Mouse (Mus musculus) heart, embryonic 11.5 days (tissue): ENCODE measurements around the gene 2210407C18Rik. TPM values are rescaled to one million over a fixed set of nuclear protein-coding genes. Genes with fewer than 3 reads are reported as not detected.

Experiments used
- ATAC-seq: fragments of 200-750 bp; cut with Nextera tagmentation; replicated peaks from 2 replicates; pipeline ENCODE4 v1.8.0; 2017; ENCODE audit warnings: moderate library complexity; ENCODE audit not compliant: insufficient number of reproducible peaks, low FRiP score, low TSS enrichment
- H3K27ac ChIP-seq: fragments of 300-500 bp; sonication (generic); 2 replicates; pipeline ENCODE4 v1.5.1; 2014; ENCODE audit warnings: mild to moderate bottlenecking, low read depth, low read length
- H3K27me3 ChIP-seq: fragments of 300-500 bp; sonication (generic); 2 replicates; pipeline ENCODE4 v1.6.1; 2014; ENCODE audit warnings: mild to moderate bottlenecking, low read length, mixed read lengths; ENCODE audit not compliant: control insufficient read depth, insufficient read depth
- H3K36me3 ChIP-seq: fragments of 300-500 bp; sonication (generic); 2 replicates; pipeline ENCODE4 v1.6.1; 2014; ENCODE audit warnings: mild to moderate bottlenecking, low read length, moderate library complexity, mixed read lengths; ENCODE audit not compliant: control insufficient read depth, insufficient read depth
- H3K4me1 ChIP-seq: fragments of 300-500 bp; sonication (generic); 2 replicates; pipeline ENCODE4 v1.6.1; 2014; ENCODE audit warnings: low read length; ENCODE audit not compliant: control insufficient read depth, insufficient read depth
- H3K4me2 ChIP-seq: fragments of 300-500 bp; sonication (generic); 2 replicates; pipeline ENCODE4 v1.6.1; 2014; ENCODE audit warnings: mild to moderate bottlenecking, moderate library complexity
- H3K4me3 ChIP-seq: fragments of 300-500 bp; sonication (generic); 2 replicates; pipeline ENCODE4 v1.5.1; 2014; ENCODE audit warnings: low read depth, low read length
- H3K9ac ChIP-seq: fragments of 300-500 bp; sonication (generic); 2 replicates; pipeline ENCODE4 v1.6.1; 2014; ENCODE audit warnings: mild to moderate bottlenecking, low read depth, low read length, moderate library complexity
- H3K9me3 ChIP-seq: fragments of 300-500 bp; sonication (generic); replicated peaks from 2 replicates; pipeline ENCODE4 v1.6.1; 2016; ENCODE audit warnings: low read length; ENCODE audit not compliant: control insufficient read depth
- WGBS: fragments of 180-500 bp; shearing (Covaris S2); extraction: QIAGEN DNeasy Blood & Tissue Kit; methylation state at CpG from one replicate; pipeline ENCODE4 v1.1.7; 2014; ENCODE audit not compliant: insufficient replicate concordance; 5-methylcytosine and 5-hydroxymethylcytosine counted together
- polyA plus RNA-seq: library from polyadenylated mRNA; unstranded; fragments of >200 nt; fragmentation: Nextera tagmentation; extraction: Ambion mirVana; gene quantifications from 2 replicates; pipeline ENCODE4 v1.2.1, GENCODE M21; 2014

Gene 2210407C18Rik
- polyA plus RNA-seq, 1 experiment from 2014 or later, result not detected

DNA sequence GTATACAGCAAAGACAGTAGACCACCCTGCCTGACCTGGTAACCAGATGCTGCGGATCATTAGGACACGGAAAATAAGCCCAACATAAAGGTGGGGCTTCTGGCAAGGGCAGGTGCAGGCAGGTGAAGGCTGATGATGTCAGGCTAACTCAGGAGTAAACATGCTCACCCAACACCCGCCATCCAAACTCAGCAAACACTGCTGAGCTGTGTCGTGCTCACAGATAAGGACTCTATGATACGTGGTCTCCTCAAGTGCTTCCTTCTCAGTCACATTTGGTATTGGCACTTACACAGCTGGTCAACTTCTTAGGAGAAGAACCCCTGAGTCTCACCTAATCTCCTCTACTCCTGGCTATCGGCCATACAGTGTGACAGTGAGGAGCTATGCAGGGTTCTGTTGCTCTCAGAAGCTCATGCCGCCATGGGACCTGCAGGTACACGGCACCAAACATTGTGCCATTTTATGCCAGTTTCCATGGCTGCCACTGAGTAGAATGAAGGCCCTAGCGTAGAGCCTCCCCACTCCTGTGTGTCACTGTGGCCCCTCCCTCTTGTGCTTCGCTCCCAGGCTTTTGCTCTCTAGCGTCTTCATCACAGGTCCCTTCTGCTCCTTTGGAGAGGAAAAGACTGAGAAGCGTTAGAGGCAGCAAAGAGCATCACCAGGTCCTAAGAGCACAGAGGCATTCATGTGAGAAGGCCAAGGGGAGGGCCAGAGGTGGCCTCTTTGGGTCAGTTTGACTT, 9.5 kb downstream of the 2210407C18Rik start:
- no peak for ATAC-seq
- Histone ChIP-seq H3K9ac (no peak overlapping the region), H3K27me3 (no peaks in the 10 kb centered on the region), H3K9me3 (no peaks in the 10 kb centered on the region), H3K4me2 (no peak overlapping the region), H3K4me1 (no peaks in the 10 kb centered on the region; the same call in 1 of the 2 replicates), H3K36me3 (no peaks in the 10 kb centered on the region), H3K4me3 (no peak overlapping the region), H3K27ac (no peak overlapping the region)
- WGBS, result 71% methylated on average over 12 of the region's 12 CpGs

DNA sequence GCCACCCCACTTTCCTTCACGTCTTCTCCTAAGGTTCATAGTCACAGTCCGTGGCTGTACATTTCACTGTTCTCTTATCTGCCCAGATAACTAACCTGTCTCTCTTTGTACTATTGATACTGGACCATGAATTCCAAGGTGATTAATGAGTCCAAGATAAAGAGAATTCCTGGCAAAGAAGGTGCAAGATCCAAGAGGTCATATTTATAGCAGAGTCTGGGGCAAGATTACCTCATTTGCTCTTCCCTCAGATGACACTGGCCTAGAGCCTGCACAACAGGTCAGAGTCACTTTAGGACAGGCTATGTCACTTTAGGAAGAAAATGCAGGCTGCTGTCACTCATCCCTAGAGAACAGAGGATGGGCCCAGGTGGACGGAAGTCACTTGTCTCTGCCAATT, 10.6 kb downstream of the 2210407C18Rik start:
- Histone ChIP-seq H3K4me3 (no peak overlapping the region), H3K9ac (no peak overlapping the region), H3K27me3 (no peaks in the 10 kb centered on the region), H3K4me1 (no peaks in the 10 kb centered on the region; the same call in 1 of the 2 replicates), H3K9me3 (no peaks in the 10 kb centered on the region), H3K36me3 (no peaks in the 10 kb centered on the region), H3K4me2 (no peak overlapping the region), H3K27ac (no peak overlapping the region)
- WGBS, result 47% methylated on average over 3 of the region's 3 CpGs
- ATAC-seq, result no peak

DNA sequence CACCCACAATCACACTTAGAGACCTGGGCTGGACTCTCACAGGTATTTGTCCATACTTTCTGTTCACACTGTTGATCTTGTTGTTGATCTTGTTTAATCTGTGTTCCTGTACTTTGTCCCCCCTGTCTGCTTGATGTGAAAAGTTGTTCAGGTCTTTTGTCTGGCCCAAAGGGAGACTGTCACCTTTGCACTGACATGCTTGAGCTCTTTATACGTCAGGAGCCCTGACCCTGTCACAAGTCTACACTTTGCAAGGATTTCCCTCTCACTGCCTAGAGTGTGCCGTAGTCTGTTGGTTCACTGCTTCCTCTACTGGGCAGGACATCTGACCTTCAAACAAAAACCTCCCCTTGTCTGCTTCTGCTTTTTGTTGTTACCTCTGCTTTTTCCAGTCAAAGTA, 11.2 kb downstream of the 2210407C18Rik start:
- Histone ChIP-seq H3K9me3 (no peaks in the 10 kb centered on the region), H3K4me3 (no peak overlapping the region), H3K9ac (no peak overlapping the region), H3K27me3 (no peaks in the 10 kb centered on the region), H3K4me1 (no peaks in the 10 kb centered on the region; the same call in 1 of the 2 replicates), H3K36me3 (no peaks in the 10 kb centered on the region), H3K27ac (no peak overlapping the region), H3K4me2 (no peak overlapping the region)
- no peak for ATAC-seq
- WGBS, result 66% methylated on average over 2 of the region's 2 CpGs

DNA sequence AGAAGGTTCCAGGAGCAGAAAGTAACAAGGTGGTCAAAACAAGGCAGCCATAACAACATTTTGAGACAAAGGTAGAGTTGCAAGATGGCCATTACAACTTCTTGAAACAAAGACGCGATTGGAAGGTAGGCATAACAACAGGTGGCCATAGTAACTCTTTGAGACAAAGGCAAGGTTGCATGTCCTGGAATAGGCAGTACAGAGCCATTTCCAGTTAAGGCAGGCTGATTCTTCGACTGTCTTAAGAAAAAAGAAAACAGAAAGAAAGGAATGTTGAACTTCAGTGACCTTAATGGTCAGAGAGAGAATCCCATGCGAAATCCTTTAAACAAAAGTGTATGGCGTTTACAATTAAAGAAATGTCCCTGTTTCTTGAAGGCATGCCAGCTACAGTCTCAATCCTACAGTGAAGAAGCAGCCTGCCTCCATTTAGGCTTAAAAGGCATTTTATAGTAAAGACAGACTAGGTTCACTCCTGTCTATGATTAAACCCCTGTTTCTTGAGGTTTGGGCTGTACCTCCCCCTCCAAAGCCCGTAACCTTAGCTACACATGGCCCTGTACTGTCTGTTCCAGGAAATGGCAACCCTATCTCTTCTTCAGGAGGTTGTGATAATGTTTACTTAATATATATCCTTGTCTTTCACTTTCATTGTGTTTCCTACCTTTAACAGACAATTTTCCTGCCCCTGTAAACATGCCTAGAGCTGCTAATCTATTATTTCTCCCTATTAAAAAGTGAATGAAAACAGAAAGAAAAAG, 12.9 kb downstream of the 2210407C18Rik start:
- Histone ChIP-seq H3K9me3 (no peaks in the 10 kb centered on the region), H3K4me3 (no peak overlapping the region), H3K4me1 (no peaks in the 10 kb centered on the region; the same call in 1 of the 2 replicates), H3K4me2 (no peak overlapping the region), H3K27me3 (no peaks in the 10 kb centered on the region), H3K36me3 (no peaks in the 10 kb centered on the region), H3K27ac (no peak overlapping the region), H3K9ac (no peak overlapping the region)
- WGBS, result 72% methylated on average over 6 of the region's 6 CpGs
- ATAC-seq, result no peak

- Histone ChIP-seq H3K27ac (no peak overlapping the region), H3K9me3 (no peaks in the 10 kb centered on the region)
- no peak for ATAC-seq
Measured at GRCm38 (mm10) chr11:58602062-58602461, 13.8 kb downstream of the 2210407C18Rik start.

DNA sequence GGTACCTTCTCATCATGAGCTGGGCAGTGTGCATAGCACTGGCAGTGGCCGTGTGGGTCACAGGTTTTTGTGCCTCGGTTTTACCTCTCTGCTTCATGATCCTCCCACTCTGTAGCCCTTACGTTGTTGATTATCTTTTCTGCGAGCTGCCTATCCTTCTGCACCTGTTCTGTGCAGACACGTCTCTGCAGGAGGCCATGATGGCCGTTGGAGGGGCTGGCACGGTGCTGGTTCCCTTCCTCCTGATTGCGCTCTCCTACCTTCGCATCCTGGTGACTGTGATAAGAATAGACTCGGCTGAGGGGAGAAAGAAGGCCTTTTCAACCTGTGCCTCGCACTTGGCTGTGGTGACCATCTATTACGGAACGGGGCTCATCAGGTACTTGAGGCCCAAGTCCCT, 18.0 kb downstream of the 2210407C18Rik start:
- no peaks in the 10 kb centered on the region for H3K4me1 ChIP-seq
- no peak overlapping the region for H3K4me2 ChIP-seq

More at GRCm38 (mm10) chr11:58602062-58602461, 13.8 kb downstream of the 2210407C18Rik start:
- H3K27me3 ChIP-seq, result no peaks in the 10 kb centered on the region
- no peak overlapping the region for H3K9ac ChIP-seq
- no peaks in the 10 kb centered on the region for H3K36me3 ChIP-seq
- H3K4me1 ChIP-seq, result no peaks in the 10 kb centered on the region; the same call in 1 of the 2 replicates
- no peak overlapping the region for H3K4me2 ChIP-seq
- H3K4me3 ChIP-seq, result no peak overlapping the region

DNA sequence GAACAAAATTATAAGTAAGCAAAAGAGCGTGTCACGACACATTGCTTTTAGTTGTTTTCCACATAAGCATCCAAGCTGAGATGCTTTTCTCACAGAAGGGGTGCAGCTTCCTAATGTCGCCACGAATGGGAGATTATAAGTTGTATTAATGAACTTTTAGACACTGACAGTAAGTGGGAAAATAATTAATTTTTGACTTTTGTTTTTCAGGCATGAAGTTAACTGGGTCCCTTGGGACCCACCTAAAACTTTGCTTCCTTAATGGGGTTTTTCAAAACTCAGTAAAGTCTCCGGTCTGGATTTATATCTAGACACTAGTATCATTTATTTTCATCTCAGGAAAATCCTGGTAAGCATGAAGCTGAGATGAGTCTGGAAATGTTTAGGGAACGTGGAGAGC, 21.1 kb downstream of the 2210407C18Rik start, which contains the start of gene Olfr324:
Gene Olfr324, plus strand, starts transcription at position 301 of the 400 bp plus-strand sequence.
- H3K4me3 ChIP-seq, result no peak within 1 kb of the TSS
- no peaks in the 10 kb centered on the region for H3K27me3 ChIP-seq
- no peaks in the 10 kb centered on the region for H3K9me3 ChIP-seq
- WGBS, result 79% methylated on average over 6 of the region's 6 CpGs
- H3K27ac ChIP-seq, result no peak within 1 kb of the TSS
- no peak within 1 kb of the TSS for H3K4me2 ChIP-seq
- no peaks in the 10 kb centered on the region for H3K36me3 ChIP-seq
- H3K9ac ChIP-seq, result no peak within 1 kb of the TSS
- no peak for ATAC-seq
- H3K4me1 ChIP-seq, result no peaks in the 10 kb centered on the region

More for the DNA sequence above, 18.0 kb downstream of the 2210407C18Rik start:
- 78% methylated on average over 13 of the region's 13 CpGs for WGBS
- H3K27ac ChIP-seq, result no peak overlapping the region
- no peak overlapping the region for H3K4me3 ChIP-seq
- H3K9ac ChIP-seq, result no peak overlapping the region
- no peaks in the 10 kb centered on the region for H3K36me3 ChIP-seq
- H3K27me3 ChIP-seq, result no peaks in the 10 kb centered on the region
- ATAC-seq, result no peak
- no peaks in the 10 kb centered on the region for H3K9me3 ChIP-seq

DNA sequence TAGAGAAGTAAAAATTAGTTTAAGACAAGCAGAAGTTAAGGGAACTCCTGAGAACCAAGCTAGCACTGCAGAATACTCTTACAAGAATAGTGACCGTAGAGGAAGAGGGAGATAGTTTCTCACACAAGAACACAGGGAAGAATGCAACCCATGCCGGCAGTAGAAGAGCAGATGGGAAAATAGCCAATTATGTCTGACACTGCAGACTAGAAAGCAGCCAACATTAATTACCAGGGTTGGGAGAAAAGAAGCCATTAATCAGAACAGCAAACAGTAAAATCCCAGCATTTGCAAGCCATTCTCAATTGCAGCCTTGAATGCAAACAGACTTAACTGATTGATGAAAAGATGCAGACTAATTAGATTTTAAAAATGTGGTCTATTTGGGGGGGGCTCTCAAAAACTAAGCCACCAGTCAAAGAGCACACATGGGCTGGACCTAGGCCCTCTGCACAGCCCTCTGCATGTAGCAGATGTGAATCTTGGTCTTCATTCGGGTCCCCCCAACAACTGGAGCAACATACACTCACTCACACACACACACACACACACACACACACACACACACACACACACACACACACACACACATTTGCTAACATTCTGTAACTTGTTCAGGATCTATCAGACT, 27.1 kb downstream of the 2210407C18Rik start:
- H3K9ac ChIP-seq, result no peak overlapping the region
- H3K9me3 ChIP-seq, result no peaks in the 10 kb centered on the region
- H3K27ac ChIP-seq, result no peak overlapping the region
- H3K4me3 ChIP-seq, result no peak overlapping the region
- H3K36me3 ChIP-seq, result no peaks in the 10 kb centered on the region
- H3K4me2 ChIP-seq, result no peak overlapping the region
- 68% methylated on average over 3 of the region's 3 CpGs for WGBS
- no peak for ATAC-seq
- H3K4me1 ChIP-seq, result no peaks in the 10 kb centered on the region
- no peaks in the 10 kb centered on the region for H3K27me3 ChIP-seq
